In genomic region chr5:107724661-107725434, GRCm38 (mm10) we compare ENCODE assay signal across 9 mouse cellular contexts. TPM values are rescaled to one million over a fixed set of nuclear protein-coding genes. Genes with fewer than 3 reads are reported as not detected.
DNase-seq lines count a peak whose midpoint lies in the region; ATAC-seq and TF ChIP-seq lines count a peak whose summit lies in the region.
"Had no signal": no experiment of that assay in that cellular context is flagged by ENCODE, and none has a peak within 500 bp of the region (broad histone marks: within the 10 kb centered on the region; RNA-seq: fewer than 3 reads in every experiment).

No protein-coding gene starts in this region.

- no peaks in the 10 kb centered on the region for H3K36me3 ChIP-seq in spleen, adult 2 months (ENCODE audit: control insufficient read depth, insufficient read depth, low read length)
- H3K36me3 ChIP-seq in embryonic facial prominence, embryonic 12.5 days = no peaks in the 10 kb centered on the region
- no peaks in the 10 kb centered on the region for H3K36me3 ChIP-seq in midbrain, embryonic 10.5 days

- WGBS in spleen, adult 2 months = under 1% methylated on average over 52 of the region's 52 CpGs
- under 1% methylated on average over 52 of the region's 52 CpGs for WGBS in embryonic facial prominence, embryonic 12.5 days
- under 1% methylated on average over 52 of the region's 52 CpGs for WGBS in midbrain, embryonic 10.5 days

- DNase-seq in spleen, adult 2 months (ENCODE audit: low read depth in 1 of 2, low spot score in 2 of 2) = no peak
- no peak for DNase-seq in spleen, postnatal 14 days (ENCODE audit: low spot score in 2 of 2)
- DNase-seq in induced T-regulatory cell, adult 2 months (ENCODE audit: low read depth) = peak; percentile 59
- peak; percentile 67 for DNase-seq in midbrain, embryonic 10.5 days (ENCODE audit: low spot score)
- DNase-seq in thymus, adult 18-20 months = peak; percentile 40 to 61
- no peak for DNase-seq in cerebellum, postnatal 25 days
- no peak for DNase-seq in left cerebral cortex, postnatal 10 days (ENCODE audit: extremely low spot score in 1 of 2, low spot score in 2 of 2)

- H3K4me1 ChIP-seq in spleen, adult 2 months (ENCODE audit: control insufficient read depth, insufficient read depth, insufficient read length) = peaks cover 13% of the 10 kb centered on the region
- H3K4me1 ChIP-seq in embryonic facial prominence, embryonic 12.5 days = peaks cover 48% of the 10 kb centered on the region
- H3K4me1 ChIP-seq in midbrain, embryonic 10.5 days = peaks cover 54% of the 10 kb centered on the region

- peak overlapping the region; percentile 75 for H3K27ac ChIP-seq in spleen, adult 2 months (ENCODE audit: insufficient read depth, low read length)
- no peak overlapping the region for H3K27ac ChIP-seq in embryonic facial prominence, embryonic 12.5 days
- H3K27ac ChIP-seq in midbrain, embryonic 10.5 days (replicated peaks) = no peak overlapping the region; the same call in 1 of the 2 replicates

- H3K27me3 ChIP-seq in spleen, adult 2 months (ENCODE audit: control insufficient read depth, insufficient read depth, low read length) = no peaks in the 10 kb centered on the region
- peaks cover 87% of the 10 kb centered on the region for H3K27me3 ChIP-seq in embryonic facial prominence, embryonic 12.5 days
- H3K27me3 ChIP-seq in midbrain, embryonic 10.5 days (ENCODE audit: low read depth, poor library complexity, severe bottlenecking) = peaks cover 100% of the 10 kb centered on the region

- TF ChIP-seq POLR2A in spleen, adult 2 months (IDR thresholded peaks at IDR 0.05; ENCODE audit: low read depth, low read length) = no peak

- TF ChIP-seq CTCF in spleen, adult 2 months (IDR thresholded peaks at IDR 0.05; ENCODE audit: extremely low read depth, insufficient read depth, insufficient read length, insufficient replicate concordance) = no peak

- H3K4me3 ChIP-seq in spleen, adult 2 months (ENCODE audit: extremely low read depth, insufficient read depth, insufficient read length) = peak overlapping the region; percentile 69
- peak overlapping the region; percentile 20 for H3K4me3 ChIP-seq in embryonic facial prominence, embryonic 12.5 days
- peak overlapping the region; percentile 48 for H3K4me3 ChIP-seq in midbrain, embryonic 10.5 days

- 0 out of 2 replicates have a peak overlapping the region, but pooled peaks have one; percentile 8 for H3K9ac ChIP-seq in embryonic facial prominence, embryonic 12.5 days

- intact Hi-C loops in left cerebral cortex, postnatal 10 days (cut with DNase I) = loop anchor here (5.0 kb wide), 2 partner anchors 1258 to 1268 kb away; partner anchors contain the start of gene Barhl2

- no peak; the same call in 1 of the 2 replicates for ATAC-seq in embryonic facial prominence, embryonic 12.5 days (ENCODE audit: insufficient number of reproducible peaks, insufficient read depth, low FRiP score, low TSS enrichment)

- peak overlapping the region; percentile 43 for H3K4me2 ChIP-seq in embryonic facial prominence, embryonic 12.5 days (replicated peaks)

- no peaks in the 10 kb centered on the region for H3K9me3 ChIP-seq in embryonic facial prominence, embryonic 12.5 days
- H3K9me3 ChIP-seq in midbrain, embryonic 10.5 days (replicated peaks) = no peaks in the 10 kb centered on the region

RNA-seq across cellular contexts. Expression of gene Gfi1, which starts 1.0 kb away (rescaled TPM):
- polyA plus RNA-seq in spleen, adult 2 months (2012; rRNA removed) = 10.6 and 18.3 TPM in 2 replicates
- polyA plus RNA-seq in embryonic facial prominence, embryonic 12.5 days (2016; fragmentation: Nextera tagmentation; extraction: Ambion mirVana) = 0.08 TPM in 1 of 2 replicates, not detected in the other
- polyA plus RNA-seq in midbrain, embryonic 10.5 days (2016; fragmentation: Nextera tagmentation; extraction: Ambion mirVana) = not detected in 2 replicates
- not detected for total RNA-seq in left cerebral cortex, postnatal 10 days (2021)
- polyA plus RNA-seq: cerebellum, adult 2 months had no signal

Comparison
In these comparisons a context has a peak if more than half of its experiments do, and no peak if none do; other contexts are left out.
1. DNase-seq: peak in induced T-regulatory cell, adult 2 months (single experiment), midbrain, embryonic 10.5 days (single experiment) and thymus, adult 18-20 months (2 of 2); none in spleen, adult 2 months (0 of 2), spleen, postnatal 14 days (0 of 2), cerebellum, postnatal 25 days (0 of 2) and left cerebral cortex, postnatal 10 days (0 of 2).
2. RNA of gene Gfi1, which starts 1.0 kb away (polyA plus RNA-seq): 10.6 to 18.3 TPM in spleen, adult 2 months; 0.08 TPM in embryonic facial prominence, embryonic 12.5 days and not detected in midbrain, embryonic 10.5 days; every median in the first group is over 10 times any median in the second.
3. Peak in every context shown above with its lines, with median percentiles within 50 percentile points of each other: H3K4me3 ChIP-seq.